In genomic region chr9:103524600-103524999, GRCm38 (mm10) we compare ENCODE assay signal across 11 mouse cellular contexts. TPM values are rescaled to one million over a fixed set of nuclear protein-coding genes. Genes with fewer than 3 reads are reported as not detected.
A peak's percentile ranks its signal among the peaks of the same experiment; 100 is the strongest.
DNase-seq lines count a peak whose midpoint lies in the region; ATAC-seq and TF ChIP-seq lines count a peak whose summit lies in the region.
"Had no signal": no experiment of that assay in that cellular context is flagged by ENCODE, and none has a peak within 500 bp of the region (broad histone marks: within the 10 kb centered on the region; RNA-seq: fewer than 3 reads in every experiment).

No protein-coding gene starts in this region.

- ATAC-seq in forebrain, embryonic 11.5 days (replicated peaks; ENCODE audit: low FRiP score): peak; percentile 92
- 0 out of 2 replicates have a peak, but pooled peaks have one; percentile 70 for ATAC-seq in limb, embryonic 11.5 days (ENCODE audit: insufficient number of reproducible peaks, low FRiP score, low TSS enrichment, low read depth)
- peak; percentile 69; the same call in 1 of the 2 replicates for ATAC-seq in neural tube, embryonic 14.5 days (ENCODE audit: low read depth)

- H3K4me3 ChIP-seq in layer of hippocampus, adult 2 months: no peak overlapping the region
- H3K4me3 ChIP-seq in forebrain, embryonic 11.5 days (ENCODE audit: low read depth, low read length): no peak overlapping the region
- no peak overlapping the region for H3K4me3 ChIP-seq in limb, embryonic 11.5 days (ENCODE audit: low read depth, low read length)
- no peak overlapping the region for H3K4me3 ChIP-seq in neural tube, embryonic 14.5 days (ENCODE audit: low read depth, low read length)
- H3K4me3 ChIP-seq: heart, embryonic 15.5 days had no signal

- H3K9ac ChIP-seq in forebrain, embryonic 11.5 days (ENCODE audit: low read length): no peak overlapping the region
- H3K9ac ChIP-seq in limb, embryonic 11.5 days (ENCODE audit: low read length): no peak overlapping the region
- no peak overlapping the region for H3K9ac ChIP-seq in neural tube, embryonic 14.5 days (replicated peaks; ENCODE audit: low read depth, low read length)
- H3K9ac ChIP-seq: heart, embryonic 15.5 days had no signal

- H3K9me3 ChIP-seq in forebrain, embryonic 11.5 days (ENCODE audit: control insufficient read depth, low read length): no peaks in the 10 kb centered on the region
- H3K9me3 ChIP-seq in limb, embryonic 11.5 days (ENCODE audit: control insufficient read depth, low read length): no peaks in the 10 kb centered on the region
- H3K9me3 ChIP-seq in neural tube, embryonic 14.5 days (ENCODE audit: control insufficient read depth, low read length): no peaks in the 10 kb centered on the region
- H3K9me3 ChIP-seq: heart, embryonic 15.5 days had no signal

- H3K4me1 ChIP-seq in forebrain, embryonic 11.5 days (replicated peaks; ENCODE audit: control insufficient read depth, insufficient read depth, low read length): peaks cover 15% of the 10 kb centered on the region
- peaks cover 18% of the 10 kb centered on the region for H3K4me1 ChIP-seq in limb, embryonic 11.5 days (ENCODE audit: control insufficient read depth, insufficient read depth, low read length)
- peaks cover 15% of the 10 kb centered on the region for H3K4me1 ChIP-seq in neural tube, embryonic 14.5 days (ENCODE audit: control insufficient read depth, insufficient read depth, low read length)

- no peak for DNase-seq in layer of hippocampus, adult 2 months (ENCODE audit: low spot score in 2 of 2)
- no peak for DNase-seq in layer of hippocampus, adult 11-12 months (ENCODE audit: low spot score)
- peak; percentile 71 for DNase-seq in forebrain, embryonic 11.5 days (ENCODE audit: low spot score)
- DNase-seq in limb, embryonic 11.5 days (ENCODE audit: low spot score): peak; percentile 55
- DNase-seq in T-cell, adult 2 months (ENCODE audit: low spot score): no peak
- no peak for DNase-seq in cerebellum, postnatal 4 days (ENCODE audit: low spot score in 2 of 2)
- no peak for DNase-seq in left cerebral cortex, adult 18-20 months (ENCODE audit: low spot score in 2 of 2)
- DNase-seq: cerebellum, adult 8-10 months; lung, adult 2 months had no signal

- WGBS in forebrain, embryonic 11.5 days: 15% methylated on average over 5 of the region's 5 CpGs
- 24% methylated on average over 5 of the region's 5 CpGs for WGBS in limb, embryonic 11.5 days
- WGBS in neural tube, embryonic 14.5 days: 17% methylated on average over 5 of the region's 5 CpGs

- no peaks in the 10 kb centered on the region for H3K27me3 ChIP-seq in forebrain, embryonic 11.5 days (ENCODE audit: control insufficient read depth, insufficient read depth, low read length)
- no peaks in the 10 kb centered on the region for H3K27me3 ChIP-seq in limb, embryonic 11.5 days (ENCODE audit: control insufficient read depth, insufficient read depth, low read length)
- H3K27me3 ChIP-seq in neural tube, embryonic 14.5 days (ENCODE audit: control insufficient read depth, insufficient read depth, low read length): no peaks in the 10 kb centered on the region
- H3K27me3 ChIP-seq: heart, embryonic 15.5 days had no signal

- TF ChIP-seq CTCF in layer of hippocampus, adult 2 months (conservative IDR thresholded peaks at IDR 0.05): 0 out of 2 replicates have a peak, but pooled peaks have one; percentile 11

- no peaks in the 10 kb centered on the region for H3K36me3 ChIP-seq in forebrain, embryonic 11.5 days (ENCODE audit: control insufficient read depth, insufficient read depth, low read length)
- no peaks in the 10 kb centered on the region for H3K36me3 ChIP-seq in limb, embryonic 11.5 days (ENCODE audit: control insufficient read depth, insufficient read depth, low read length)
- no peaks in the 10 kb centered on the region for H3K36me3 ChIP-seq in neural tube, embryonic 14.5 days (ENCODE audit: control insufficient read depth, insufficient read depth, low read length)
- H3K36me3 ChIP-seq: heart, embryonic 15.5 days had no signal

- H3K27ac ChIP-seq in layer of hippocampus, adult 2 months: peak overlapping the region; percentile 68
- no peak overlapping the region; the same call in 1 of the 2 replicates for H3K27ac ChIP-seq in forebrain, embryonic 11.5 days (ENCODE audit: low read depth, low read length)
- no peak overlapping the region for H3K27ac ChIP-seq in limb, embryonic 11.5 days (replicated peaks; ENCODE audit: low read depth, low read length)
- no peak overlapping the region for H3K27ac ChIP-seq in neural tube, embryonic 14.5 days (ENCODE audit: low read depth, low read length)

- H3K4me2 ChIP-seq in forebrain, embryonic 11.5 days (ENCODE audit: low read depth, low read length, severe bottlenecking): no peak overlapping the region
- no peak overlapping the region for H3K4me2 ChIP-seq in limb, embryonic 11.5 days (ENCODE audit: low read depth, severe bottlenecking)
- no peak overlapping the region for H3K4me2 ChIP-seq in neural tube, embryonic 14.5 days (ENCODE audit: low read depth, low read length)
- H3K4me2 ChIP-seq: heart, embryonic 15.5 days had no signal

RNA-seq across cellular contexts. Expression of gene Bfsp2, which starts 44.4 kb away (rescaled TPM):
- total RNA-seq in layer of hippocampus, adult 2 months (2021): 1 to 10 TPM; 2.0 to 2.3 TPM
- polyA plus RNA-seq in forebrain, embryonic 11.5 days (2014; fragmentation: Nextera tagmentation; extraction: Ambion mirVana): 0.65 and 1.8 TPM in 2 replicates
- 0.85 and 1.1 TPM in 2 replicates for polyA plus RNA-seq in limb, embryonic 11.5 days (2014; fragmentation: Nextera tagmentation; extraction: Ambion mirVana)
- polyA plus RNA-seq in neural tube, embryonic 14.5 days (2014; fragmentation: Nextera tagmentation; extraction: Ambion mirVana): 1.0 and 2.3 TPM in 2 replicates
- total RNA-seq in left cerebral cortex, adult 18-20 months (2021): 1 to 10 TPM; 2.9 to 3.8 TPM

Comparison
In these comparisons a context has a peak if more than half of its experiments do, and no peak if none do; other contexts are left out.
1. DNase-seq: peak in forebrain, embryonic 11.5 days (single experiment) and limb, embryonic 11.5 days (single experiment); none in layer of hippocampus, adult 2 months (0 of 2), layer of hippocampus, adult 11-12 months (single experiment), T-cell, adult 2 months (single experiment), cerebellum, postnatal 4 days (0 of 2) and left cerebral cortex, adult 18-20 months (0 of 2).
2. Peak in every context shown above with its lines, with median percentiles within 50 percentile points of each other: ATAC-seq.